Mouse (Mus musculus): Measurements from ENCODE around the gene Amotl2. TPM values are rescaled to one million over a fixed set of nuclear protein-coding genes. Genes with fewer than 3 reads are reported as not detected.

Gene Amotl2
- polyA plus RNA-seq, 1 experiment = 10.7 TPM

DNA sequence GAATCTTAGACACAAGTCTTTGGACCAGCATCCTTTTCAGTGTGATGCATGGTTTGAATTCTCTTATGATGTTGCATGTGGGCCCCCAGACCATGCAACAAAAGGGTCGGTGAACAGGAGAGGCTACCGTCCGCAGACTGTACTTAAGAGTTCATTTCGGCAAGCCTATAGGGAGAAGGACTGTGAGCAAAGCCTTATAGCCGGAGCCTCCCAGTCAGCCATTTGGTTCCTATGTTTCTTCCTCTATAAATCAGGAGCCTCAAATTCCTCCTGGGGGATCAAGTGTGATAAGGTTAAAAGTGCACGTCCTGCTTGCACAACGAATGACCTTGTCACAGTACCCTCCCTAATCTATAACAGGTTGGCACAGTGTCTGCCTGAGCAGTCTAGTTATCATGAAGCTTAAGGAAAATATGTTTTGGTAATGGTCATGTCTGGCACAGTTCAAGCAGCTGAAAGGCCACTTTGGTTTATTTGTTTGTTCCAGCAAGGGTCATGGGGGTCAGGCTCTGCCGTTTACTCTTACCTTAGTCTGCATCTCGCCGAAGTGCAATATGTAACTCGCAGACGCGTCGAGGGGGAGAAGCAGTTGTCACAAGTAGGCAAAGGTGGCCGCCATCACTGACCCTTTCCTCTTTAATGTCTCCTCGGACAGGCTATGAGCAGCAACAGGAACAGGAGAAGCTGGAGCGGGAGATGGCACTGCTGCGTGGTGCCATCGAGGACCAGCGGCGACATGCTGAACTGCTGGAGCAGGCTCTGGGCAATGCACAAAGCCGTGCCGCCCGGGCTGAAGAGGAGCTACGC lies 11.4 kb downstream of the Amotl2 start:
- Histone ChIP-seq H3K36me3 (ENCODE audit: control insufficient read depth, insufficient read depth, low read length) (no peaks in the 10 kb centered on the region), H3K4me3 (ENCODE audit: extremely low read depth, insufficient read depth, insufficient read length) (no peak overlapping the region), H3K27me3 (ENCODE audit: control insufficient read depth, insufficient read depth, low read length) (no peaks in the 10 kb centered on the region), H3K4me1 (ENCODE audit: control insufficient read depth, insufficient read depth, insufficient read length) (no peaks in the 10 kb centered on the region), H3K27ac (ENCODE audit: insufficient read depth, low read length) (no peak overlapping the region)
- TF ChIP-seq CTCF (IDR thresholded peaks at IDR 0.05; ENCODE audit: extremely low read depth, insufficient read depth, insufficient read length, insufficient replicate concordance) (no peak), POLR2A (IDR thresholded peaks at IDR 0.05; ENCODE audit: low read depth, low read length) (no peak)
- WGBS = 91% methylated on average over 25 of the region's 25 CpGs
- DNase-seq (ENCODE audit: low read depth in 1 of 2, low spot score in 2 of 2) = no peak

DNA sequence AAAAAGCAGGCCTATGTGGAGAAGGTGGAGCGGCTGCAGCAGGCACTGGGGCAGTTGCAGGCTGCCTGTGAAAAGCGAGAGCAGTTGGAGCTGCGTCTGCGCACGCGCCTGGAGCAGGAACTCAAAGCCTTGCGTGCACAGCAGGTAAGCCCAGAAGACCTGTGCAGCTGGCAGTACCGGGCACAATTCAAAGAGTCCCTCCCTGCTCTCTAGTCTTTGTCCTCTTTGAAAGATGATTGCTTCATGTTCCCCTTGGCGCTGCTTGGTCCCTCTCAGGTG lies 11.9 kb downstream of the Amotl2 start:
- Histone ChIP-seq H3K4me1 (ENCODE audit: control insufficient read depth, insufficient read depth, insufficient read length) (no peaks in the 10 kb centered on the region), H3K4me3 (ENCODE audit: extremely low read depth, insufficient read depth, insufficient read length) (no peak overlapping the region), H3K27me3 (ENCODE audit: control insufficient read depth, insufficient read depth, low read length) (no peaks in the 10 kb centered on the region), H3K27ac (ENCODE audit: insufficient read depth, low read length) (no peak overlapping the region), H3K36me3 (ENCODE audit: control insufficient read depth, insufficient read depth, low read length) (no peaks in the 10 kb centered on the region)
- no peak for DNase-seq (ENCODE audit: low read depth in 1 of 2, low spot score in 2 of 2)
- 92% methylated on average over 9 of the region's 9 CpGs for WGBS
- TF ChIP-seq CTCF (IDR thresholded peaks at IDR 0.05; ENCODE audit: extremely low read depth, insufficient read depth, insufficient read length, insufficient replicate concordance) (no peak), POLR2A (IDR thresholded peaks at IDR 0.05; ENCODE audit: low read depth, low read length) (no peak)

DNA sequence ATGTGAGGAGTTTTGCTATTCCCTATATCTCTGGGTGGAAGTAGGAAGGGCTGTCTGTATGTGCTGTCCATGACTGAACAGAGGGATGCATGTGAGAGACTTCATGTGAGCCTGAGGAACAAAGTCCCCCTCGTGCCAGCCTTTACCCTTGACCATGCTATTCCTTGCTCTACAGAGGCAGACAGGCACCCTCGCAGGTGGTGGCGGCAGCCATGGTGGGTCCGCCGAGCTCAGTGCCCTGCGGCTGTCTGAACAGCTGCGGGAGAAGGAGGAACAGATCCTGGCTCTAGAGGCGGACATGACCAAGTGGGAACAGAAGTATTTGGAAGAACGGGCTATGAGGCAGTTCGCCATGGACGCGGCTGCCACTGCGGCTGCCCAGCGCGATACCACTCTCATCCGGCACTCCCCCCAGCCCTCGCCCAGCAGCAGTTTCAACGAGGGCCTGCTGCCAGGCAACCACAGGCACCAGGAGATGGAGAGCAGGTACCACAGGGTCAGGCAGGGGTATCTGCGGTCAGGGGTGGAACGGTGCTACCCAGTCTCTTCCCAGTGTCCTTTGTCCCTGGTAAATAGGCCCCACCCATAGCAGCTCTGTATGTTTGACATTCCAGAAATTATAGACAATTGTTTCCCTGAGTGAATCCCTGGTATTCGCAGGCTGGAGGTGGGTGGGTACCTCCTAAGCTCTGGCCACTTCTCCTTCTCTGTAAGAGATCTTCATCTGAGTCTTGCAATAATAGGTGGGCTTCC lies 12.8 kb downstream of the Amotl2 start:
- Histone ChIP-seq H3K27me3 (ENCODE audit: control insufficient read depth, insufficient read depth, low read length) (no peaks in the 10 kb centered on the region), H3K4me3 (ENCODE audit: extremely low read depth, insufficient read depth, insufficient read length) (no peak overlapping the region), H3K36me3 (ENCODE audit: control insufficient read depth, insufficient read depth, low read length) (no peaks in the 10 kb centered on the region), H3K27ac (ENCODE audit: insufficient read depth, low read length) (no peak overlapping the region), H3K4me1 (ENCODE audit: control insufficient read depth, insufficient read depth, insufficient read length) (no peaks in the 10 kb centered on the region)
- no peak for TF ChIP-seq CTCF (IDR thresholded peaks at IDR 0.05; ENCODE audit: extremely low read depth, insufficient read depth, insufficient read length, insufficient replicate concordance)
- 91% methylated on average over 21 of the region's 21 CpGs for WGBS
- no peak for DNase-seq (ENCODE audit: low read depth in 1 of 2, low spot score in 2 of 2)

DNA sequence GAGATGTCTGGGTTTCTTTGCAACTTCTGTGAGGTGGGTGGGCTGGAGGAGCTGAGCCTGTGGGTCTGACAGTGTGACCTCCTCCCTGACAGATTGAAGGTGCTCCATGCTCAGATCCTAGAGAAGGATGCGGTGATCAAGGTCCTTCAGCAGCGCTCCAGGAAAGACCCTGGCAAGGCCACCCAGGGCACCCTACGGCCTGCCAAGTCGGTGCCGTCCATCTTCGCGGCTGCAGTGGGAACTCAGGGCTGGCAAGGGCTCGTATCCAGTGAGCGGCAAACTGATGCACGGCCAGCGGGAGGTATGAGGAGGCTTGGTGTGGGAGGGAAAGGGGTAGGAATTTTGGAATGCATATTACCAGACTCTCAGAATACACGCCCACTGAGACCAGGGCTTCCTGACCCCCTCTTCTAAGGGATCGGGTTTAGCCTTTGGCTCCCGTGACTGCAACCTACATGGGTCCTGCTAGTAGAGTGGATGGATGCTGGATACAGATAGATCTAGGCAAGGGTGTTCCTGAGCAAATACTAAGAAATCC lies 13.5 kb downstream of the Amotl2 start:
- H3K4me1 ChIP-seq (ENCODE audit: control insufficient read depth, insufficient read depth, insufficient read length) = no peaks in the 10 kb centered on the region
- no peaks in the 10 kb centered on the region for H3K36me3 ChIP-seq (ENCODE audit: control insufficient read depth, insufficient read depth, low read length)
- no peak for TF ChIP-seq POLR2A (IDR thresholded peaks at IDR 0.05; ENCODE audit: low read depth, low read length)
- TF ChIP-seq CTCF (IDR thresholded peaks at IDR 0.05; ENCODE audit: extremely low read depth, insufficient read depth, insufficient read length, insufficient replicate concordance) = no peak

DNA sequence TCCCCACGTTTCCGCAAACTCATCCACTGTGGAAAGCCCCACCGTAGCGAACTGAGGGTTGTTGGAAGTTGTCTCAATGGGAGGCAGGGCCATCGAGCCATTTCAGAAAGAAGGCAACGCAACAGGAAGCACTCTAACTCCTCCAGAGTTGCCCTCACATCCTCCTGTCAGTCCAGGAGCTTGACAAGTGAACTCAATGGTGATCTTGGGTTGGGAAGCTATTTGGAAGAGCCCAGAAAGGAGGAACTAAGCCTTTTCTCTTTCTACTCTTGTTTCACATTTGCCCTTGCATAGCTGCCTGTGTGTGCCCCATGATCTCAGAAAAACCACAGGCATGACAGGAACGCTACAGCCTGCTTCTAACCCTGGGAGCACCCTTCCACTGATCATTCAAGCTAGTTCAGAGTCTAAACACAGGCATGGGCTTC lies 14.6 kb downstream of the Amotl2 start:
- Histone ChIP-seq H3K4me1 (ENCODE audit: control insufficient read depth, insufficient read depth, insufficient read length) (no peaks in the 10 kb centered on the region), H3K36me3 (ENCODE audit: control insufficient read depth, insufficient read depth, low read length) (no peaks in the 10 kb centered on the region), H3K27me3 (ENCODE audit: control insufficient read depth, insufficient read depth, low read length) (no peaks in the 10 kb centered on the region), H3K27ac (ENCODE audit: insufficient read depth, low read length) (peak overlapping the region; percentile 14; the same call in 1 of the 2 replicates), H3K4me3 (ENCODE audit: extremely low read depth, insufficient read depth, insufficient read length) (no peak overlapping the region)
- 27% methylated on average over 7 of the region's 7 CpGs for WGBS
- no peak for DNase-seq (ENCODE audit: low read depth in 1 of 2, low spot score in 2 of 2)
- no peak for TF ChIP-seq POLR2A (IDR thresholded peaks at IDR 0.05; ENCODE audit: low read depth, low read length)
- TF ChIP-seq CTCF (IDR thresholded peaks at IDR 0.05; ENCODE audit: extremely low read depth, insufficient read depth, insufficient read length, insufficient replicate concordance) = no peak

More for the DNA sequence above, 13.5 kb downstream of the Amotl2 start:
- 93% methylated on average over 14 of the region's 14 CpGs for WGBS
- no peak for DNase-seq (ENCODE audit: low read depth in 1 of 2, low spot score in 2 of 2)
- no peak overlapping the region for H3K27ac ChIP-seq (ENCODE audit: insufficient read depth, low read length)
- no peaks in the 10 kb centered on the region for H3K27me3 ChIP-seq (ENCODE audit: control insufficient read depth, insufficient read depth, low read length)
- H3K4me3 ChIP-seq (ENCODE audit: extremely low read depth, insufficient read depth, insufficient read length) = no peak overlapping the region

DNA sequence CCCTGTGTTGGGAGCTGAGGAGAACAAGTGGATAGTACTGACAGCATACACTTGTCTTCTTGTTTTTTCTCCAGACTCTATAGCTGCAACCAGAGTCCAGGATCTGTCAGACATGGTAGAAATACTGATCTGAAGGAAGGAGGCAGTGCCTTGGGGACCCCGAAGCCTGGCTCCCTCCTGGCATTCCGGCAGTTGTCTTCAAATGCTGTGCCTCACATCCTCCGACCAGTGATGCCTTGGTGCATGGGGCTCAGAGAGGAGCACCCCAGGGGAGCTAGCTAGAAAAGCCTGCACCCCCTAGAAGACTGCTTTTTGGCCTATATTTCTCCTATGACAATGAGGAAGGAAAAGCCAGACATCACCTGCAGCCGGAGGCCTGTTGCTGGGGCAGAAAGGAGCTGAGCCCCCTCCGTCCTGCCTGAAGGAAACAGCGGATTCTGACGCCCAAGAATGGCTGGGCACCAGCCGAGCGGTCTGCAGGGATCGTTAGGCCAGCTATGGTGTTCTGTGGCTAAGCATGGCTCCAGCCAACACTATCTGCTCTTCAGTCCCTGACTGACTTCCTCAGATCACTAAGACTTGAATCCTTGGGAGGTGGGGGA lies 15.2 kb downstream of the Amotl2 start:
- H3K27me3 ChIP-seq (ENCODE audit: control insufficient read depth, insufficient read depth, low read length) = no peaks in the 10 kb centered on the region
- peak overlapping the region; percentile 14; the same call in 1 of the 2 replicates for H3K27ac ChIP-seq (ENCODE audit: insufficient read depth, low read length)
- H3K4me3 ChIP-seq (ENCODE audit: extremely low read depth, insufficient read depth, insufficient read length) = no peak overlapping the region
- H3K36me3 ChIP-seq (ENCODE audit: control insufficient read depth, insufficient read depth, low read length) = no peaks in the 10 kb centered on the region
- 47% methylated on average over 10 of the region's 10 CpGs for WGBS
- no peaks in the 10 kb centered on the region for H3K4me1 ChIP-seq (ENCODE audit: control insufficient read depth, insufficient read depth, insufficient read length)
- no peak for DNase-seq (ENCODE audit: low read depth in 1 of 2, low spot score in 2 of 2)
- no peak for TF ChIP-seq POLR2A (IDR thresholded peaks at IDR 0.05; ENCODE audit: low read depth, low read length)
- no peak for TF ChIP-seq CTCF (IDR thresholded peaks at IDR 0.05; ENCODE audit: extremely low read depth, insufficient read depth, insufficient read length, insufficient replicate concordance)

Data from spleen, adult 2 months (tissue).